Comparison of ENCODE assay signal across 8 mouse cellular contexts in genomic region chr6:71298751-71299150, GRCm38 (mm10). TPM values are rescaled to one million over a fixed set of nuclear protein-coding genes. Genes with fewer than 3 reads are reported as not detected.
DNase-seq lines count a peak whose midpoint lies in the region; ATAC-seq and TF ChIP-seq lines count a peak whose summit lies in the region.
"Had no signal": no experiment of that assay in that cellular context is flagged by ENCODE, and none has a peak within 500 bp of the region (broad histone marks: within the 10 kb centered on the region; RNA-seq: fewer than 3 reads in every experiment).

No protein-coding gene starts in this region.

- H3K9ac ChIP-seq in kidney, postnatal 0 days (ENCODE audit: low read depth, low read length) = no peak overlapping the region
- no peak overlapping the region for H3K9ac ChIP-seq in hindbrain, postnatal 0 days (replicated peaks; ENCODE audit: low read length)

- no peaks in the 10 kb centered on the region for H3K36me3 ChIP-seq in kidney, postnatal 0 days (ENCODE audit: insufficient read depth, low read length)
- peaks cover 29% of the 10 kb centered on the region for H3K36me3 ChIP-seq in E14TG2a.4 (ENCODE audit: insufficient read depth, low read length)
- no peaks in the 10 kb centered on the region for H3K36me3 ChIP-seq in hindbrain, postnatal 0 days (ENCODE audit: insufficient read depth, low read length)
- no peaks in the 10 kb centered on the region for H3K36me3 ChIP-seq in splenic B cell, adult 2 months (ENCODE audit: control insufficient read depth, insufficient read depth, low read length, poor library complexity, severe bottlenecking)

- no peaks in the 10 kb centered on the region for H3K27me3 ChIP-seq in kidney, postnatal 0 days (ENCODE audit: insufficient read depth, low read length)
- H3K27me3 ChIP-seq in E14TG2a.4 (ENCODE audit: insufficient read depth, low read length) = no peaks in the 10 kb centered on the region
- H3K27me3 ChIP-seq in hindbrain, postnatal 0 days (ENCODE audit: insufficient read depth, low read length) = no peaks in the 10 kb centered on the region
- no peaks in the 10 kb centered on the region for H3K27me3 ChIP-seq in splenic B cell, adult 2 months (ENCODE audit: control insufficient read depth, insufficient read depth, low read length, poor library complexity, severe bottlenecking)

- peak; percentile 19 for DNase-seq in kidney, postnatal 0 days (ENCODE audit: low spot score)
- no peak for DNase-seq in kidney, postnatal 14 days
- peak; percentile 34 to 43 for DNase-seq in adrenal gland, postnatal 36 days
- DNase-seq in hindbrain, postnatal 0 days (ENCODE audit: low spot score) = peak; percentile 34
- peak; percentile 52 for DNase-seq in splenic B cell, adult 2 months (ENCODE audit: low read depth, low spot score)
- DNase-seq in urinary bladder, adult 18-20 months (ENCODE audit: low spot score in 2 of 2) = no peak

- H3K4me3 ChIP-seq in kidney, postnatal 0 days (replicated peaks; ENCODE audit: low read depth, low read length) = no peak overlapping the region
- H3K4me3 ChIP-seq in E14TG2a.4 (replicated peaks; ENCODE audit: low read length) = no peak overlapping the region
- H3K4me3 ChIP-seq in hindbrain, postnatal 0 days (ENCODE audit: low read length) = no peak overlapping the region
- H3K4me3 ChIP-seq: megakaryocyte, embryonic 14.5 days had no signal

- H3K4me2 ChIP-seq in kidney, postnatal 0 days (ENCODE audit: low read length) = no peak overlapping the region
- no peak overlapping the region for H3K4me2 ChIP-seq in hindbrain, postnatal 0 days (ENCODE audit: low read depth, low read length)

- H3K4me1 ChIP-seq in kidney, postnatal 0 days (replicated peaks; ENCODE audit: insufficient read depth, low read length) = no peaks in the 10 kb centered on the region
- H3K4me1 ChIP-seq in E14TG2a.4 (replicated peaks; ENCODE audit: low read depth, low read length) = peaks cover 48% of the 10 kb centered on the region
- H3K4me1 ChIP-seq in hindbrain, postnatal 0 days (ENCODE audit: insufficient read depth, low read length) = no peaks in the 10 kb centered on the region
- H3K4me1 ChIP-seq: megakaryocyte, embryonic 14.5 days had no signal

- TF ChIP-seq CTCF in kidney, postnatal 0 days (IDR thresholded peaks at IDR 0.05; ENCODE audit: low read depth) = peak; percentile 67
- peak; percentile 98 for TF ChIP-seq CTCF in E14TG2a.4 (conservative IDR thresholded peaks at IDR 0.05; ENCODE audit: low read length)
- TF ChIP-seq CTCF in hindbrain, postnatal 0 days (IDR thresholded peaks at IDR 0.05; ENCODE audit: low read depth) = peak; percentile 57

- 37% methylated on average over 3 of the region's 3 CpGs for WGBS in kidney, postnatal 0 days
- WGBS in hindbrain, postnatal 0 days = 33% methylated on average over 3 of the region's 3 CpGs

- H3K9me3 ChIP-seq in kidney, postnatal 0 days (replicated peaks; ENCODE audit: low read length) = no peaks in the 10 kb centered on the region
- H3K9me3 ChIP-seq in E14TG2a.4 (ENCODE audit: low read length) = no peaks in the 10 kb centered on the region
- H3K9me3 ChIP-seq in hindbrain, postnatal 0 days (ENCODE audit: low read length) = no peaks in the 10 kb centered on the region
- H3K9me3 ChIP-seq: megakaryocyte, embryonic 14.5 days had no signal

- ATAC-seq in kidney, postnatal 0 days (replicated peaks; ENCODE audit: low FRiP score, low read depth) = no peak
- no peak for ATAC-seq in hindbrain, postnatal 0 days

- H3K27ac ChIP-seq in kidney, postnatal 0 days = no peak overlapping the region
- no peak overlapping the region for H3K27ac ChIP-seq in hindbrain, postnatal 0 days

RNA-seq across cellular contexts. Expression of gene Smyd1, which starts 23.3 kb away (rescaled TPM):
- 0.12 and 0.36 TPM in 2 replicates for polyA plus RNA-seq in kidney, postnatal 0 days (2015; fragmentation: Nextera tagmentation; extraction: Ambion mirVana)
- total RNA-seq in adrenal gland, postnatal 36 days (2021) = under 1 TPM in 1 of 2 experiments, not detected in 1; 0.20 TPM
- 0.89 and 1.6 TPM in 2 replicates for total RNA-seq in hindbrain, postnatal 0 days (2014; rRNA removed)
- 0.18 and 0.19 TPM in 2 replicates for polyA plus RNA-seq in hindbrain, postnatal 0 days (2015; fragmentation: Nextera tagmentation; extraction: Ambion mirVana)

RNA-seq across cellular contexts. Expression of gene Cd8b1, which starts 23.8 kb away (rescaled TPM):
- 0.12 TPM in 1 of 2 replicates, not detected in the other for polyA plus RNA-seq in kidney, postnatal 0 days (2015; fragmentation: Nextera tagmentation; extraction: Ambion mirVana)
- total RNA-seq in adrenal gland, postnatal 36 days (2021) = under 1 TPM; 0.23 to 0.26 TPM
- not detected in 2 replicates for total RNA-seq in hindbrain, postnatal 0 days (2014; rRNA removed)
- not detected in 2 replicates for polyA plus RNA-seq in hindbrain, postnatal 0 days (2015; fragmentation: Nextera tagmentation; extraction: Ambion mirVana)

RNA-seq across cellular contexts. Expression of gene Krcc1, which starts 27.3 kb away (rescaled TPM):
- polyA plus RNA-seq in kidney, postnatal 0 days (2015; fragmentation: Nextera tagmentation; extraction: Ambion mirVana) = 90.7 and 93.1 TPM in 2 replicates
- 10 to 100 TPM; 67.3 to 81.1 TPM for total RNA-seq in adrenal gland, postnatal 36 days (2021)
- total RNA-seq in hindbrain, postnatal 0 days (2014; rRNA removed) = 11.2 and 11.7 TPM in 2 replicates
- 19.8 and 22.9 TPM in 2 replicates for polyA plus RNA-seq in hindbrain, postnatal 0 days (2015; fragmentation: Nextera tagmentation; extraction: Ambion mirVana)

Comparison
In these comparisons a context has a peak if more than half of its experiments do, and no peak if none do; other contexts are left out.
1. DNase-seq: peak in kidney, postnatal 0 days (single experiment), adrenal gland, postnatal 36 days (2 of 2), hindbrain, postnatal 0 days (single experiment) and splenic B cell, adult 2 months (single experiment); none in kidney, postnatal 14 days (single experiment) and urinary bladder, adult 18-20 months (0 of 2).
2. Peak in every context shown above with its lines, with median percentiles within 50 percentile points of each other: CTCF ChIP-seq.